Mouse (Mus musculus): ENCODE measurements around the gene Dgkz.

- TF ChIP-seq POLR2A (IDR thresholded peaks at IDR 0.05; ENCODE audit: insufficient read depth, low read depth, low read length) (no peak), CTCF (IDR thresholded peaks at IDR 0.05; ENCODE audit: insufficient read depth, low read depth, low read length) (no peak)
Measured at GRCm38 (mm10) chr2:91980830-91981229, 5.2 kb upstream of the Dgkz start.
